Mouse (Mus musculus): ENCODE results near the gene Prkar2a. TPM values are rescaled to one million over a fixed set of nuclear protein-coding genes. Genes with fewer than 3 reads are reported as not detected.
A peak's percentile ranks its signal among the peaks of the same experiment; 100 is the strongest.

Prkar2a gene
- polyA plus RNA-seq, 1 experiment, result 5.7 TPM

DNA sequence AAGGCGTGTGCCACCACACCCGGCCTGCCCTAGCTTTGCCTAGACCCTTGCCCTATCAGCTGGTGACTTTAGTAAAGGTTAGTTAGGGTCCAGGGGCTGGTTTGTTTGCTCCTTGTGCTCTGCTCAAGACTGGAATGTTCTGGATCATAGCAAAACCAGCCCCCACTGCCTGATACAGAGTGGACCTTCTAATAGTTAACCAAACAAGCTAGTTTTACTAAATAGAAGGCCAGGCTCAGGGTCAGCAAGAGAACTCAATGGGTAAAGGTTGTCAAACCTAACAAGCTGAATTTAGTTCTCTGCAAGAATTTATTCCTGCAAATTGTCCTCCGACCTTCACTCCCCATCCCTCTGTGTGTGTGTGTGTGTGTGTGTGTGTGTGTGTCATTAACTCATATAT lies 64.9 kb downstream of the Prkar2a start:
- no peaks in the 10 kb centered on the region for H3K36me3 ChIP-seq (ENCODE audit: control insufficient read depth, insufficient read depth, low read length)
- no peak overlapping the region for H3K4me3 ChIP-seq (ENCODE audit: control insufficient read depth, insufficient read depth, low read length)
- 92% methylated on average over 3 of the region's 3 CpGs for WGBS
- no peaks in the 10 kb centered on the region for H3K27me3 ChIP-seq (ENCODE audit: control insufficient read depth, insufficient read depth, low read length)
- H3K4me1 ChIP-seq (replicated peaks; ENCODE audit: control insufficient read depth, insufficient read depth, low read length), result no peaks in the 10 kb centered on the region
- H3K27ac ChIP-seq (ENCODE audit: control insufficient read depth, insufficient read depth, low read length), result no peak overlapping the region
- TF ChIP-seq CTCF (IDR thresholded peaks at IDR 0.05; ENCODE audit: borderline replicate concordance, control insufficient read depth, extremely low read depth, insufficient read depth, low read length, poor library complexity), result no peak
- no peak for TF ChIP-seq POLR2A (IDR thresholded peaks at IDR 0.05; ENCODE audit: control insufficient read depth, extremely low read depth, insufficient read depth, low read length, poor library complexity)
- no peak for DNase-seq

DNA sequence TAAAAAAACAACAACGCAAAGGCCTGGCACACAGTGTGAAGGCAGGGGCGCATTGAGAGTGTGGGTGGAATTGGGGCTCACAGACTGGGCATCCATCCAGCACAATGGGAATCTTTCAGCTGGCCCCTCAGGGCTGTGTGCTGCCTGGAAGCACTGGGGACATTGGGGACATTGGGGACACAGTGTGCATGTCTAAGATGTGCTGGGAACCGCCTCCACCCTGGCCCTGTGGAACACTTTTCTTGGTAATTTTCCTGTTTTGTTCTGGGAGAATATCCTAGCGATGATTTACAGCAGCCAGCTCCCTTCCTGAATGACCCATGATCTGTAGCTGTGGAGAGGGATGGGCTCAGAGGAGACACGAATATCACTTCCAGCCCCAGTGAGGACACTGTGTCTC lies 65.3 kb downstream of the Prkar2a start:
- no peak for TF ChIP-seq POLR2A (IDR thresholded peaks at IDR 0.05; ENCODE audit: control insufficient read depth, extremely low read depth, insufficient read depth, low read length, poor library complexity)
- no peak for TF ChIP-seq CTCF (IDR thresholded peaks at IDR 0.05; ENCODE audit: borderline replicate concordance, control insufficient read depth, extremely low read depth, insufficient read depth, low read length, poor library complexity)
- H3K4me1 ChIP-seq (replicated peaks; ENCODE audit: control insufficient read depth, insufficient read depth, low read length), result no peaks in the 10 kb centered on the region
- DNase-seq, result no peak
- H3K4me3 ChIP-seq (ENCODE audit: control insufficient read depth, insufficient read depth, low read length), result no peak overlapping the region
- H3K27ac ChIP-seq (ENCODE audit: control insufficient read depth, insufficient read depth, low read length), result no peak overlapping the region
- no peaks in the 10 kb centered on the region for H3K27me3 ChIP-seq (ENCODE audit: control insufficient read depth, insufficient read depth, low read length)
- WGBS, result 93% methylated on average over 5 of the region's 5 CpGs
- no peaks in the 10 kb centered on the region for H3K36me3 ChIP-seq (ENCODE audit: control insufficient read depth, insufficient read depth, low read length)

DNA sequence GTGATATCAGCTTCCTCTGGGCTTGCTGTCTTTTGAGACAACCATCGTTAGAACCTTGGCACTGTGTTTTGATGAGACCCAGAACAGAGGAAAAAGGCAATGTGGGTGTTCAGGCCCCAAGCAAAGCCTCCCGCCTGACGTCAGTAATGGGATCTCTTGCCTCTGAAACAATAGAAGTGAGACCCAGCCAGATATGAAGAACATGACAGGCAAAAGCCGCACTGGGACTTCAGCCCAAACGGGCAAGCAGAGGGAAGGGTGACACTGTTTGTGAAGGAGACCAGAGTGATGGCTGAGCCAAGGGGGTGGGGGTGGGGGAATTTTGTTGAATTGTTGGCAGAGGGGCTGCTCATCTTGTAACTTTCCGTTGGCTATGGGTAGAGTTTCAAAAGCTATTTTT lies 68.3 kb downstream of the Prkar2a start:
- DNase-seq, result no peak
- 84% methylated on average over 6 of the region's 6 CpGs for WGBS
- Histone ChIP-seq H3K4me3 (ENCODE audit: control insufficient read depth, insufficient read depth, low read length) (no peak overlapping the region), H3K36me3 (ENCODE audit: control insufficient read depth, insufficient read depth, low read length) (no peaks in the 10 kb centered on the region), H3K27me3 (ENCODE audit: control insufficient read depth, insufficient read depth, low read length) (no peaks in the 10 kb centered on the region), H3K4me1 (replicated peaks; ENCODE audit: control insufficient read depth, insufficient read depth, low read length) (no peaks in the 10 kb centered on the region), H3K27ac (ENCODE audit: control insufficient read depth, insufficient read depth, low read length) (no peak overlapping the region)
- TF ChIP-seq CTCF (IDR thresholded peaks at IDR 0.05; ENCODE audit: borderline replicate concordance, control insufficient read depth, extremely low read depth, insufficient read depth, low read length, poor library complexity) (no peak), POLR2A (IDR thresholded peaks at IDR 0.05; ENCODE audit: control insufficient read depth, extremely low read depth, insufficient read depth, low read length, poor library complexity) (no peak)

DNA sequence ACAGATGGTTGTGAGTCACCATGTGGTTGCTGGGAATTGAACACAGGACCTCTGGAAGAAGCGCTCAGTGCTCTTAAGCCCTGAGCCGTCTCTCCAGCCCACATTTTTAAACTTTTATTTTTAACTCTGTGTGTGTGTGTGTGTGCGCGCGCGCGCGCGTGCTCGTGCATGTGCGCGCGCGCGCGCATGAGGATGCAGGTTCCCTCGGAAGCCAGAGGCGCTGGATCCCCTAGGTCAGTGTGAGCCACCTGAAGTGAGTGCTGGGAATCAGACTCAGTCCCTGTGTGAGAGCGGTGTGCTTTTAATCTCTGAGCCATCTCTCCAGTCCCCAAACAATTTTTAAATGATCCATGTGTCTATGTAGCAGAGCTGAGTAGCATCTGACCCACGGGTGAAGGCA lies 70.0 kb downstream of the Prkar2a start:
- no peaks in the 10 kb centered on the region for H3K4me1 ChIP-seq (replicated peaks; ENCODE audit: control insufficient read depth, insufficient read depth, low read length)
- H3K4me3 ChIP-seq (ENCODE audit: control insufficient read depth, insufficient read depth, low read length), result no peak overlapping the region
- no peak for TF ChIP-seq POLR2A (IDR thresholded peaks at IDR 0.05; ENCODE audit: control insufficient read depth, extremely low read depth, insufficient read depth, low read length, poor library complexity)
- TF ChIP-seq CTCF (IDR thresholded peaks at IDR 0.05; ENCODE audit: borderline replicate concordance, control insufficient read depth, extremely low read depth, insufficient read depth, low read length, poor library complexity), result no peak
- no peaks in the 10 kb centered on the region for H3K36me3 ChIP-seq (ENCODE audit: control insufficient read depth, insufficient read depth, low read length)
- 99% methylated on average over 20 of the region's 20 CpGs for WGBS
- no peak for DNase-seq
- H3K27me3 ChIP-seq (ENCODE audit: control insufficient read depth, insufficient read depth, low read length), result no peaks in the 10 kb centered on the region
- no peak overlapping the region for H3K27ac ChIP-seq (ENCODE audit: control insufficient read depth, insufficient read depth, low read length)

DNA sequence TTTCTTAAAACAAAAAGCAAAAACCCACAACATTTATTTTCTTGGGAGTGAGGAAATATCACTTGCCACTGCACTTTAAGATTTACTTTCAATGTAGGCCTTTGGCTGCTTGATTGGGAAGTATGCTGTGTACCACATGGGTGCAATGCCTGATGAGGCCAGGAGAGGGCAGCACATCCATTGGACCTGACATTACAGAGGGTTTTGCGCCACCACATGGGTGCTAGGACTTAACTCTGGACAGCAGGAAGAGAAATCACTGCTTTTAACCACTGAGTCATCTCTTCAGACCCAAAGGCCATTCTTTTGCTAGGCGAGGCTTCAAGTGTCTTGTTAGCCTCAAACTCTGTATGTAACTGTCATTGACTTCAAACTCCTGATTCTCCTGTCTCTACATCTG lies 70.7 kb downstream of the Prkar2a start:
- no peaks in the 10 kb centered on the region for H3K27me3 ChIP-seq (ENCODE audit: control insufficient read depth, insufficient read depth, low read length)
- peak; percentile 64 for DNase-seq
- 91% methylated on average over 2 of the region's 2 CpGs for WGBS
- H3K27ac ChIP-seq (ENCODE audit: control insufficient read depth, insufficient read depth, low read length), result no peak overlapping the region
- H3K4me1 ChIP-seq (replicated peaks; ENCODE audit: control insufficient read depth, insufficient read depth, low read length), result no peaks in the 10 kb centered on the region
- TF ChIP-seq CTCF (IDR thresholded peaks at IDR 0.05; ENCODE audit: borderline replicate concordance, control insufficient read depth, extremely low read depth, insufficient read depth, low read length, poor library complexity) (peak; percentile 44; the same call in 1 of the 2 replicates), POLR2A (IDR thresholded peaks at IDR 0.05; ENCODE audit: control insufficient read depth, extremely low read depth, insufficient read depth, low read length, poor library complexity) (no peak)
- H3K4me3 ChIP-seq (ENCODE audit: control insufficient read depth, insufficient read depth, low read length), result no peak overlapping the region
- H3K36me3 ChIP-seq (ENCODE audit: control insufficient read depth, insufficient read depth, low read length), result no peaks in the 10 kb centered on the region

DNA sequence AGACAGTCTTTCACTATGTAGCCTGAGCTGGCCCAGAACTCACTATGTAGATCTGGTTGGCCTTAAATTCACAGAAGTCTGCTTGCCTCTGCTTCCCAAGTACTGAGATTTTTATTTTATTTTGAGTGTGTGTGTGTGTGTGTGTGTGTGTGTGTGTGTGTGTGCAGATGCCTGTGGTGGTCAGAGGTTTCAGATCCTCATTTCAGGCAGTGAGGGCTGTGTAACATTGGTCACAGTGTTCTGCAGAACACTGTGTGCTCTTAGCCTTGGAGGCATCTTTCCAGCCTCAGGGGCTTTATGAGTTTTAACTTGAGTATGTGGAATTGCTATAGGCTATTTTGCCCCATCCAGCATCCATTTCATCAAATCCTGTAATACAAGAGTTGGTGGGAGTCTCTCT lies 72.4 kb downstream of the Prkar2a start:
- no peak for DNase-seq
- no peak overlapping the region for H3K27ac ChIP-seq (ENCODE audit: control insufficient read depth, insufficient read depth, low read length)

DNA sequence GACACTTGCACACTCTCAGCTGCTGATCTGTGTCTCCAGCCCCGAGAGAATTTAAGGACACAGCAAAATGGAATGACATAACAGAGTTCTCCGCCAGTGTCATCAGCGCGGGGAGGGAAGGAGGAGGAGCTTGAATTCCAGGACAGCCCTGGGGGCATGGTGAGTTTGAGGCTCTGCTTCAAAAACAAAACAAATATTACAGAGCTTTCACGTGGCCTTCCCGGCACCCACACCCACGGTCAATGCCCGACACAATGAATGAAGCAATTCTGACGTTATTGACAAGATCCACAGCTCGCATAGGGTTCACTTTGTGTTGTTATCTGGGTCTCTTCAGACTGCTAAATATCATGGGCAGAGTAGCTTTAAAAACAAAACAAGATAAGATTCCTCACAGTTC lies 75.9 kb downstream of the Prkar2a start:
- Histone ChIP-seq H3K27me3 (ENCODE audit: control insufficient read depth, insufficient read depth, low read length) (no peaks in the 10 kb centered on the region), H3K4me1 (replicated peaks; ENCODE audit: control insufficient read depth, insufficient read depth, low read length) (no peaks in the 10 kb centered on the region), H3K27ac (ENCODE audit: control insufficient read depth, insufficient read depth, low read length) (no peak overlapping the region), H3K36me3 (ENCODE audit: control insufficient read depth, insufficient read depth, low read length) (no peaks in the 10 kb centered on the region), H3K4me3 (ENCODE audit: control insufficient read depth, insufficient read depth, low read length) (no peak overlapping the region)
- 78% methylated on average over 10 of the region's 10 CpGs for WGBS
- DNase-seq, result no peak
- TF ChIP-seq CTCF (IDR thresholded peaks at IDR 0.05; ENCODE audit: borderline replicate concordance, control insufficient read depth, extremely low read depth, insufficient read depth, low read length, poor library complexity) (no peak), POLR2A (IDR thresholded peaks at IDR 0.05; ENCODE audit: control insufficient read depth, extremely low read depth, insufficient read depth, low read length, poor library complexity) (no peak)

More for the DNA sequence above, 72.4 kb downstream of the Prkar2a start:
- H3K36me3 ChIP-seq (ENCODE audit: control insufficient read depth, insufficient read depth, low read length), result no peaks in the 10 kb centered on the region
- H3K27me3 ChIP-seq (ENCODE audit: control insufficient read depth, insufficient read depth, low read length), result no peaks in the 10 kb centered on the region
- H3K4me1 ChIP-seq (replicated peaks; ENCODE audit: control insufficient read depth, insufficient read depth, low read length), result no peaks in the 10 kb centered on the region
- no peak overlapping the region for H3K4me3 ChIP-seq (ENCODE audit: control insufficient read depth, insufficient read depth, low read length)
- TF ChIP-seq CTCF (IDR thresholded peaks at IDR 0.05; ENCODE audit: borderline replicate concordance, control insufficient read depth, extremely low read depth, insufficient read depth, low read length, poor library complexity) (no peak), POLR2A (IDR thresholded peaks at IDR 0.05; ENCODE audit: control insufficient read depth, extremely low read depth, insufficient read depth, low read length, poor library complexity) (no peak)

Measured in thymus, adult 2 months (tissue).